Mouse (Mus musculus): Measurements from ENCODE around the gene B3glct. TPM values are rescaled to one million over a fixed set of nuclear protein-coding genes. Genes with fewer than 3 reads are reported as not detected.

The B3glct gene
- polyA plus RNA-seq, 1 experiment from 2014 or later: 8.0 TPM

DNA sequence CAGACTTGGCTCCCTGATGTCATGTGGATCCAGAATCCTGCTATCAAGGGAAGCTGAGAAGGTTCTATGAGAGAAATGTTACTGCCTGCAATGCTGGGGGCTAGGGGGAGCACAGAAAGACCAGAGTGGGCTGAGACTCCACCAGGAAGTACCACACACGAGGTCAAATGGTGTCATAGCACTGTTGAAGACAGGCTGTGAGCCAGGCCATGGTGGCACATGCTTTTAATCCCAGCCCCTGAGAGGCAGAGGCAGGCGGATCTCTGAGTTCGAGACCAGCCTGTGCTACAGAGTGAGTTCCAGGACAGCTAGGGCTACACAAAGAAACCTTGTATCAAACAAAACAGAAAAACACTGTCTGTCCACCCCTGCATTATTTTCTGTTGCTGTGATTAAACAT is 75.0 kb downstream of the B3glct start:
- H3K4me3 ChIP-seq: no peak overlapping the region
- peaks cover 4% of the 10 kb centered on the region; the same call in 1 of the 2 replicates for H3K36me3 ChIP-seq
- no peaks in the 10 kb centered on the region for H3K4me1 ChIP-seq (replicated peaks)
- no peaks in the 10 kb centered on the region for H3K9me3 ChIP-seq (replicated peaks)
- no peak overlapping the region for H3K27ac ChIP-seq
- no peaks in the 10 kb centered on the region for H3K27me3 ChIP-seq
- no peak for ATAC-seq (replicated peaks; ENCODE audit: insufficient number of reproducible peaks, insufficient read depth, low FRiP score, low read depth)
- no peak overlapping the region for H3K9ac ChIP-seq
- H3K4me2 ChIP-seq: no peak overlapping the region
- WGBS: 79% methylated on average over 3 of the region's 3 CpGs

DNA sequence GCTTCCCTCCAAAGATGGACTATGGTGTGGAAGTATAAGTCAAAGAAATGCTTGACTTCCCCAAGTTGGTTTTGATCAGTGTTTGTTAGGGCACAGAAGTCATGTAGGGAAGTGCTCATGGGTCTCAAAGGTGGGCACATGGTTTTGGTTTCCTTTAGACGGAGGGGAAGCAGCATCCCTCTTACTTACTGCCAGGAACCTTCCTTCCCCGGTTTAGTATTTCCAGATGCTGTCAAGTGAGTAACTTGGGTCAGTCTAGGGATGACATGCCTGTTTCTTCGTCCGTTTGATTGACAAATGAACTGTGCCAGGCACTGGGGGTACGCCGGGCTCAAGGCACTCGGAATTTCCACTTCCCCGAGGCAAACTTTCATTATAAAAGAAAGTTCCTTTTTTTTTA is 89.1 kb downstream of the B3glct start:
- Histone ChIP-seq H3K27me3 (no peaks in the 10 kb centered on the region), H3K36me3 (no peaks in the 10 kb centered on the region), H3K4me2 (no peak overlapping the region), H3K27ac (no peak overlapping the region), H3K9ac (no peak overlapping the region), H3K4me3 (no peak overlapping the region), H3K4me1 (replicated peaks) (no peaks in the 10 kb centered on the region), H3K9me3 (replicated peaks) (no peaks in the 10 kb centered on the region)
- 74% methylated on average over 8 of the region's 8 CpGs for WGBS
- no peak for ATAC-seq (replicated peaks; ENCODE audit: insufficient number of reproducible peaks, insufficient read depth, low FRiP score, low read depth)

DNA sequence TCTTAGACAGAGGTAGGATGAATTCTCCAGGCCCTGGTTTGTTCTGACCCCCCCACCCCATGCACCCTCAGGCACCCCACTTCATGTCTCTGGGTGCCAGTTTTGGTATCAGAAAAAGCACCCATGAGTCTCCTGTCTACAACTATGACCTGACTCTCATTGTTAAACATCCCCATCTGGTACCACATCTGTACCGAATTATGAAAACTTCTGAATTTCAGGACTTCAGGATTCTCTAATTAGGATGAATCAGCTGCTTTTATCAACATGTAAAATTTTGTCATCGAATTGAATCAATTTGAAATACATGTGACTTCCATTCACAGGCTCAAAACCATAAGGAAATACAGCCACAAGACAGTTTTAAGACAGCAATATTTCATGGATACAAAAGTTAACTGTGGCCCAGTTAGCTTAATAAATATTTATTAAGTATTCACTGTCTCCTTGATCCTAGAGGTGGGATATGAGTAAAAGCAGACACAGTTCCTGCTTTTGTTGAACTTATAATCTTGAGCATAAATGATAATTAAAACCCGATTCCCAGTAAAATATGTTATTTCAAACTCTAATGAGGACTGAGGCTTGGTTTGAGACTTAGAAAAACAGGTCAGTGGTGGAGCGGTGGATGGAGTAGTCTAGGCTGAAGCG is 89.7 kb downstream of the B3glct start:
- Histone ChIP-seq H3K36me3 (no peaks in the 10 kb centered on the region), H3K27me3 (no peaks in the 10 kb centered on the region), H3K4me3 (no peak overlapping the region), H3K9me3 (replicated peaks) (no peaks in the 10 kb centered on the region), H3K4me1 (replicated peaks) (0 out of 2 replicates have a peak, but pooled peaks cover 4% of the 10 kb centered on the region), H3K4me2 (no peak overlapping the region), H3K27ac (no peak overlapping the region), H3K9ac (no peak overlapping the region)
- WGBS: 68% methylated on average over 5 of the region's 5 CpGs
- ATAC-seq (replicated peaks; ENCODE audit: insufficient number of reproducible peaks, insufficient read depth, low FRiP score, low read depth): no peak

DNA sequence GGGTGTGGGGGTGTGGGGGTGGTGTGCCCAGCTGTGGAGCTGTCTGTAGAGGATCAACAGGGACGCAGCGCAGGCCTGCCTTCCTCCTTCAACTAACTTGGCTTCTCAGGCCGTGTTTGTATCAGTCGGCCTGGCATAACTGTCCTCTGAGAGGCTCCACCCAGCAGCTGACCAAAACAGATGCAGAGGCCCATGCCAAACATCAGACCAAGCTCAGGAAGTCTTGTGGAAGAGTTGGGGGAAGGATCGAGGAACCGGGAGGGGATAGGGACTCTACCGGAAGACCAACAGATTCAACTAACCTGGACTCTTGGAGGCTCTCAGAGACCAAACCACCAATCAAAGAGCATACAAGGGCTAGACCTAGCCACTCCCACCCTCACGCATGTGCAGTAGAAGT is 91.6 kb downstream of the B3glct start:
- H3K4me1 ChIP-seq (replicated peaks): 0 out of 2 replicates have a peak, but pooled peaks cover 4% of the 10 kb centered on the region
- H3K9ac ChIP-seq: no peak overlapping the region
- H3K9me3 ChIP-seq (replicated peaks): no peaks in the 10 kb centered on the region
- WGBS: 88% methylated on average over 8 of the region's 8 CpGs
- ATAC-seq (replicated peaks; ENCODE audit: insufficient number of reproducible peaks, insufficient read depth, low FRiP score, low read depth): no peak
- no peaks in the 10 kb centered on the region for H3K27me3 ChIP-seq
- no peaks in the 10 kb centered on the region for H3K36me3 ChIP-seq
- H3K4me2 ChIP-seq: no peak overlapping the region
- no peak overlapping the region for H3K4me3 ChIP-seq
- H3K27ac ChIP-seq: no peak overlapping the region

DNA sequence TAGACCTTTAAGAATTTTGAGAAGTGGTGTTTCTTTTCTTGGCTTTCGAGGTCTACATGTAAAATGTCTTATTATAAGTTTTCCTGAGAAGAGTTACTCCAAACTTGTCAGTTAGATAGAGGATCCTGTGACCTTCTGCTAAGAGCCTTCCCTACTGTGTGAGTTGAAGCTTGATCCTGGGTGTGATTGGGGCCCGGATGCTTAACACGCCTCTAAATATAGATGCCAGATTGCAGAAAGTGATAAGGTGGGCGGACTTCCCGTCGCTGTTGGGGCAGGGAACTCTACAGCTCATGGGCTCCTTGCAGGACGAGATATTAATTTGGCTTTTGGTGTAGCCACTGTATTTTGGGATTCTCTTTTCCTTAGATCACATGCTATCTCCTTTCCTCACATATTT is 98.0 kb downstream of the B3glct start:
- 0 out of 2 replicates have a peak, but pooled peaks cover 4% of the 10 kb centered on the region for H3K4me1 ChIP-seq (replicated peaks)
- H3K9me3 ChIP-seq (replicated peaks): 0 out of 2 replicates have a peak, but pooled peaks cover 5% of the 10 kb centered on the region
- 51% methylated on average over 7 of the region's 7 CpGs for WGBS
- no peaks in the 10 kb centered on the region for H3K36me3 ChIP-seq
- H3K27ac ChIP-seq: no peak overlapping the region
- no peak for ATAC-seq (replicated peaks; ENCODE audit: insufficient number of reproducible peaks, insufficient read depth, low FRiP score, low read depth)
- no peaks in the 10 kb centered on the region for H3K27me3 ChIP-seq
- H3K4me2 ChIP-seq: no peak overlapping the region
- no peak overlapping the region for H3K9ac ChIP-seq
- no peak overlapping the region for H3K4me3 ChIP-seq

DNA sequence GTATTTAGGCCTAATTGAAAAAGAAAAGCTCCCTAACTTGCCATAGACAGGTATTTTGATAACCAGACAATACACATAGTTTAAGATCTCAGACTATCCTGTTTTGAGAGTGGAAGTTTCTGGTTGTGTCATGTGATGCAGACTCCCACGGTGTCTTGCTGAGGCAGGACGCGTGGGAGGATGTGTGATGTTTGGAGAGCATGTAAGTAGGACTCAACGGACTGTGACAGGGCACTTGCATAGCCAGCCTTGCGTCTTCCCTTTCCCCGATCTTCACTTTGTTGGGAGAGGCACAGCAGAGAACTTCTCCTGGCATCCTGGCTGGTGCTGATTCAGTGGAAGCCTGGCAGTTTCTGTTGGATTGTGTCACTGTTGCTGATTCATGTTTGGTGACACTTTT is 101.7 kb downstream of the B3glct start:
- Histone ChIP-seq H3K4me3 (no peak overlapping the region), H3K9ac (no peak overlapping the region), H3K27ac (no peak overlapping the region), H3K27me3 (no peaks in the 10 kb centered on the region), H3K4me1 (replicated peaks) (no peaks in the 10 kb centered on the region), H3K9me3 (replicated peaks) (peaks cover 14% of the 10 kb centered on the region; the same call in 1 of the 2 replicates), H3K36me3 (no peaks in the 10 kb centered on the region), H3K4me2 (no peak overlapping the region)
- ATAC-seq (replicated peaks; ENCODE audit: insufficient number of reproducible peaks, insufficient read depth, low FRiP score, low read depth): no peak
- 88% methylated on average over 6 of the region's 6 CpGs for WGBS

DNA sequence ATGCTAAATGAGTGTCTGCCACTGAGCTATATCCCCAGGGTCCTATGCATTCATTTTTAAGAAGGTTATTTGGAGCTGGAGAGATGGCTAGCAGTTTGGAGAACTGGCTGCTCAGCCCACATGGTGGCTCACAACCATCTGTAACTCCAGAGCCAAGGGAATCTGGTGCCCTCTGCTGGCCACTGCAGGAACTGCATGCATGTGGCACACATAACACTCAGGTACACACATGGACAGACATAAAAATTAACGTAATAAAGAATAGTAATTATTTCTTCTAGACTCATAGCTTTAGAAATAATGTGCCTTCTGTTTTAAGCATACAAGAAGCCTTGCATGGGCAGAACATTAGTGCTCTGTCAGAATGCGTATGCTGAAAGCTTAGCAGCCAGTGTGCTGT is 102.4 kb downstream of the B3glct start:
- no peaks in the 10 kb centered on the region for H3K4me1 ChIP-seq (replicated peaks)
- H3K27me3 ChIP-seq: no peaks in the 10 kb centered on the region
- WGBS: 96% methylated on average over 2 of the region's 2 CpGs
- no peak overlapping the region for H3K4me3 ChIP-seq
- no peak overlapping the region for H3K27ac ChIP-seq
- H3K9me3 ChIP-seq (replicated peaks): peaks cover 21% of the 10 kb centered on the region
- no peak overlapping the region for H3K9ac ChIP-seq
- no peaks in the 10 kb centered on the region for H3K36me3 ChIP-seq
- no peak overlapping the region for H3K4me2 ChIP-seq
- ATAC-seq (replicated peaks; ENCODE audit: insufficient number of reproducible peaks, insufficient read depth, low FRiP score, low read depth): no peak

DNA sequence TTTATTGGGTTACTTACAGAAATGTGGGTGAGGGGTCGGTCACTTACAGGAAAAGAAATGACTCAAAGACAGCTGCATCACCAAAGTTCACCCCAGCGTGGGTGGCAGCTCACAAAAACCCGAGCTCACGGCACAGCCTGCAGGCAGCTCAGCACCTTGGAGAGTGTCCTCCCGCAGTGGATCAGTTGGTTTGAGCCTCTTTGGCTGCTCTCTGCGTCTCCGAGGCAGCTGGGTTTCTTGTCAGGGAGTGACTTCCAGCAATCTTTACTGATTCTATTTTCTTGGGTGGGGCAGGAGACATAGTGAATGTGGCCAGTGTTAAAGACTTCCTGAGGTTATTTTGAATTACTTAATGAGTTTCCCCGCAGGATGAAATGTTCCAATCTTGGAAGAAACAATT is 112.1 kb downstream of the B3glct start:
- no peaks in the 10 kb centered on the region for H3K4me1 ChIP-seq (replicated peaks)
- WGBS: 26% methylated on average over 8 of the region's 8 CpGs
- peaks cover 21% of the 10 kb centered on the region for H3K9me3 ChIP-seq (replicated peaks)
- no peak overlapping the region for H3K9ac ChIP-seq
- no peak for ATAC-seq (replicated peaks; ENCODE audit: insufficient number of reproducible peaks, insufficient read depth, low FRiP score, low read depth)
- no peak overlapping the region for H3K4me2 ChIP-seq
- no peaks in the 10 kb centered on the region for H3K27me3 ChIP-seq
- no peaks in the 10 kb centered on the region for H3K36me3 ChIP-seq
- no peak overlapping the region for H3K4me3 ChIP-seq
- H3K27ac ChIP-seq: no peak overlapping the region

DNA sequence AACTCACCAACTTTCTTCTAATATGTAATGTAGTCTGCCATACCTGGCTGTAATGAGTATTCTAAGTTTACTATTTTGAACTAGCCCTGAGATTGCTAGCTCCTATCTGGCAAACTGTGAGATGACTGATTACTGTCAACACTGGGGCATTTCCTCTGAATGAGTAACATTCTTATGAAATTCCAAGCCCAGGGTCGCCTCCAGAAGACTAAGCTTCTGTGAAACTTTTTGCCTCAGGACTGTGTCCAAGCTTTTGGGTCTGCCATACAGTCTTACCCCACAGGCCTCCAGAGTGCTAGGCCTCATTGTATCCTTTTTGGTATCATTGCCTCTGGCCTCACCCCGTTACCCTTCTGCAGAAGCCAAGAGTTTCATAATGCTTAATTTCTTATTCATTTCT is 132.0 kb downstream of the B3glct start:
- Histone ChIP-seq H3K27ac (no peak overlapping the region), H3K4me1 (replicated peaks) (no peaks in the 10 kb centered on the region), H3K4me2 (no peak overlapping the region), H3K27me3 (peaks cover 5% of the 10 kb centered on the region), H3K36me3 (no peaks in the 10 kb centered on the region), H3K9ac (no peak overlapping the region), H3K4me3 (no peak overlapping the region), H3K9me3 (replicated peaks) (no peaks in the 10 kb centered on the region)
- ATAC-seq (replicated peaks; ENCODE audit: insufficient number of reproducible peaks, insufficient read depth, low FRiP score, low read depth): no peak
- WGBS: 56% methylated on average over 2 of the region's 2 CpGs

DNA sequence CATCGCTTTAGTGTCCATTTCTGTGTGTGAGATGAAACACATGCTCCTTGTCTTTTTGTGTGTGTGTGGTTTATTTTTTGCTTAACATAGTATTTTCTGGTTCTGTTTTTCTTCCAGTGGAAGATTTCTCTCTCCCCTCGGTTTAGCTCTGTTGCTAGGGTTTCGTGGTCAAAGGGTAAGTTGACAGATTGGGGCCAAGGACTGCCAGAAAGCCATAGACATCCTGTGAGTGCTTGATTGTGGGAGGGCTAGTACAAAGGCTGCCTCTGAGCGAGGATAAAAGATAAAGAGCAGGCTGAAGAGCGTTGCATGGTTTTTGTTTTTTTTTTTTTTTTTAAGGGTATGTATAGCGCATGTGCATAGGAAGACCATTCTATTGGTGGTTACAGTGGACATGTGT is 133.8 kb downstream of the B3glct start:
- ATAC-seq (replicated peaks; ENCODE audit: insufficient number of reproducible peaks, insufficient read depth, low FRiP score, low read depth): no peak
- Histone ChIP-seq H3K4me3 (no peak overlapping the region), H3K4me2 (no peak overlapping the region), H3K4me1 (replicated peaks) (no peaks in the 10 kb centered on the region), H3K9me3 (replicated peaks) (no peaks in the 10 kb centered on the region), H3K27me3 (peaks cover 9% of the 10 kb centered on the region), H3K9ac (no peak overlapping the region), H3K36me3 (no peaks in the 10 kb centered on the region), H3K27ac (no peak overlapping the region)
- 37% methylated on average over 6 of the region's 6 CpGs for WGBS
